Mouse (Mus musculus) kidney, postnatal 10 days (tissue): ENCODE results near the gene Sco1.
A peak's percentile ranks its signal among the peaks of the same experiment; 100 is the strongest.

Source experiments
- DNase-seq: peaks from one replicate; pipeline ENCODE4 v3.0.0; 2021; ENCODE audit warnings: mixed read lengths

The Sco1 gene

GRCm38 (mm10) chr11:67044959-67045358 is 7.5 kb upstream of the Sco1 start:
- no peak for DNase-seq

DNA sequence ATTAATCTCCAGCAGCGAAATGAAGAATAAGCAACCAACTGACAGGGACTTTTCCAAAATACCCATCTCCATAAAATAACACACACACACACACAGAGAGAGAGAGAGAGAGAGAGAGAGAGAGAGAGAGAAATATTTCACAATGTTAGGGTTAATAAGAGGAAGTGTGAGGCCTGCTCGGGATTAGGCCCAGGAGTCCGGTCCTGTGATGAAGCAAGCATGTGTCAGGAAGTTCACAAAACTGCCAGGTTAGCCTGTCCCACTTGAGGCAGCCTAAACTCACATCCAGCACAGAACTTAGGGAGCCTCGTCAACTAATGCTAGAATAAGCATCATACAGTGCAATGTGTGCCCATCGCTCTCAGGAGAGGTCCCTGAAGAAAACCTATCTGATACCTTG is 5.3 kb upstream of the Sco1 start:
- DNase-seq = no peak

DNA sequence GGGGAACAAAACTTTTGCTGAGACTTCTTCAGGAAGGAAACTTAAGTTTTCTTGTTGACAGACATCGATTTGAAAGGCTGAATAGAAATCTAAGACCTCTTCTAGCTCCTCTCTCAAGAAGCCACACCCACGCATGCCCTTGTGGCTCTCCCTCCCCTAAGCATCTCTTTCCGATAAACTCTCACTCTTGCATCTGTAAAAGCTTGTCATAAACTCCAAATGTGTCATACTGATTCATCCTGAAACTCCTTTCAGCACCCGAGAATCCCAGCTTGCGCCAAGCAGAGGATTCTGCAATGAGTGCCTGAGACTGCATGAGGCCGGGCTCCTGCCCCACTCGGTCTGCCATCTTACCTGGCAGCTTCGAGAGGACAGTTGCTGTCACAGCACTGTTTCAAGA is 4.0 kb upstream of the Sco1 start:
- DNase-seq = no peak

GRCm38 (mm10) chr11:67049256-67049655 is 3.2 kb upstream of the Sco1 start:
- no peak for DNase-seq

DNA sequence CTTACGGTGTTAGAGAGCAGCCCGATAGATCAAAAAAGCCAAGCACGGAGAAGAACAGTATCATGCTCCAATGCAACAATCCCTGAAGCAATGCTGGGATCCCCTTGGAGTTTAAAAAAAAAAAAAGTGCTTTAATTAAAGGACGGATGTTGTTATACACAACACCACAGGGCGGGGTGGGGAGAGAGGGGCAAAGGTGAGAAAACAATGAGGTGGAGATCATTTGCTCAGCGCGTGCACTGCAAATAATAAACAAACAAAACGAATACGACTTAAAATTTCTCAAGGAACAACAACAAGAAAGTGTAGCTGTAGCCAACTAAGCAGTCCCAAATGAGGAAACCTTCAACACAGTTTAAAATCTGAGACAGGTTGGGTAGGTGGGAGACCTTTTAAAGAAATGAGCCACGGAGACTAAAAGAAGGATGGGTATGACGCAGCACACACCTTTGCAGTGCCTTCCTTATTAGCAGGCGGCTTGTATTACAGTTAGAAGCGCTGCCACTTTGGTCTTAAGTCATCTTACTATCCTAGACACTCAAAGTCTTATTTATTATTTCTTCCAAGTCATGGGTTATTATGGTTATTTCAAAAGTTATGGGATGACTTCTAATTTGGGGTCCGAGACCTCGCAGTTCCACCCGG is 672 bp upstream of the Sco1 start:
- no peak for DNase-seq

DNA sequence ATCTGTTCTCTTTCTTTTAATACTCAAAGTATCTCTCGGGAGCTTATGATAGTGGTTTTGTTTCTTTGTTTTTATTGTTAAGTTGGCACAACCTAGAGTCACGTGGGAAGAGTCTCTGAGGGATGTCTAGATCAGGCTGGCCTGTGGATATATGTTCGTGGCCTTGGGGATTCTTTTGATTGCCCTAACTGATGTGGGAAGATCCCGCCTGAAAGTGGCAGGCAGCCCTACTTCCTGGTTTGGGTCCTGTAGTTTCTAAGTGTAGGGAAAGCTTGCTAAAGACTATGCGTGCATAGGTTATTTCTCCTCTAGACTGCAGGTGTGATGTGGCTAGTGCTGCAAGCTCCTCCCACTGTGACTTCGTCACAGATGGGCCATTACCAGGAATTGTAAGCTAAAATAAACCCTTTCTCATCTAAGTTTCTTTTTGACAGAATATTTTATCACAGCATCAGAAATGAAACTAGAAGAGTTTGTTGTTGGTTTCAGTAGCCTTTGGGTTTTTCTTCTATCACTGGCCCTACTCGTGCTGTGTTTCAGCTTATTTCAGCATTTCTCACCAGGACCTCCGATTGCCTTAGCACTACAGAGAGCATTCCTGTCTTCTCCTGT is 2.4 kb downstream of the Sco1 start:
- DNase-seq = no peak

- DNase-seq = no peak
Measured at GRCm38 (mm10) chr11:67061311-67061710, 8.8 kb downstream of the Sco1 start.

GRCm38 (mm10) chr11:67062726-67063125 is 10.3 kb downstream of the Sco1 start:
- DNase-seq = no peak

GRCm38 (mm10) chr11:67067741-67068140 is 15.3 kb downstream of the Sco1 start:
- no peak for DNase-seq

DNA sequence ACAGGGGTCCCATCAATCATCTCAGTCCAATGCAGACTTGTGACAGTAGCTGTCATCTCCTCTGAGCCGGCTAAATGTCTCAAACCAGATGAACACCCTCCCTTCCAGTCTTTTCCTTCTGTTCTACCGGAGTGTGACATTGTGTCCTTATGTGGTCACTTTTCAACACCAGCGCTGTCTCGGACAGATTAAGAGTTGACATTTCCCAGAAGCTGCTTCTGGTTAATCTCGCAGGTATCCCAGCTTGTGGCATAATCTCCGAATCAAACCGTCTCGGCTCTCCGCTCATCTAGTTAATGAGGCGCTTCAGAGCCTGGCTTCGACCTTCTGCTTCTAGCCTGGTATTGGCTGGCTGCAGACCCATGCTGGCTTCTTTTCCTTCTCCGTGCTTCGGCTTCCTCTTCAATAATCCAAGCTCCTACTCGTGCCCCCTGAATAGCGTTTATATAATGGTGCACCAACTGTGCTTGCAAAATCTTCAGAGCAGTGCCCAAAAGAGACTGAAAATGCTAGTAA is 20.2 kb downstream of the Sco1 start:
- DNase-seq = no peak

DNA sequence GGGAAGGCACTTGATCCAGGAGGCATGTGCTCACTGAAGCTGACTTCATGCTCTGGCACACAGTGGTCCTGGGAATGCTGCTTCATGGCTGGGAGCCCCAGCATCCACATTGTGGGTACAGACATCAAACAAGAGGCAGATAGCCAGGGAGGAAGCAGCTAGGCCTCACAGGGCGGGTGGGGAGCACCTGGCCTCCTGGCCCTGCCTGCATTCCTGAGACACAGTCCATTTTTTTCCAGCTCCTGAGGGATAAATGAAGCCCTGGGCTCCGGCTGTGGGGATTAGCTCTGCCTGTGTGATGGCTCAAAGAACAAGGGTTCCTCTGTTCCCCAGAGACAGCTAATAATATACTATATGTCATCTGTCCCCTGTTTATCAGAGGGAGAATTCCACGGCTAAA is 22.6 kb downstream of the Sco1 start:
- DNase-seq = no peak

DNA sequence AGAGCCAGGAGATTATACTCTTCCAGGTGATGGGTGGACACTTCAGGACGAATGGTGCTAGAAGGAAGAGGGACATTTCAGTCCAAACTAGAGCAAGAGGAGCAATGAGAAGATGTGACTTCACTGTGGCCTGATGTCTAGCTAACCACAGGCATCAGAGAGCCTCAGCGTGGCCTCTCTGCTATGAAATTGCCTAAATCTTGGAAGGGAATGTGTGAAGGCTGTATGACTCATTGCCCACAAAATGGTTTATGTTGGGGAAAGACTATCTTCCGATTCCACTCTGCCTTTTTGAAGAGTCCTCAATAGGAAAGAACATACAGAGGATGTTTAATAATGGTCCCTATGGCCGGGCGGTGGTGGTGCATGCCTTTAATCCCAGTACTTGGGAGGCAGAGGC is 24.3 kb downstream of the Sco1 start:
- no peak for DNase-seq

DNA sequence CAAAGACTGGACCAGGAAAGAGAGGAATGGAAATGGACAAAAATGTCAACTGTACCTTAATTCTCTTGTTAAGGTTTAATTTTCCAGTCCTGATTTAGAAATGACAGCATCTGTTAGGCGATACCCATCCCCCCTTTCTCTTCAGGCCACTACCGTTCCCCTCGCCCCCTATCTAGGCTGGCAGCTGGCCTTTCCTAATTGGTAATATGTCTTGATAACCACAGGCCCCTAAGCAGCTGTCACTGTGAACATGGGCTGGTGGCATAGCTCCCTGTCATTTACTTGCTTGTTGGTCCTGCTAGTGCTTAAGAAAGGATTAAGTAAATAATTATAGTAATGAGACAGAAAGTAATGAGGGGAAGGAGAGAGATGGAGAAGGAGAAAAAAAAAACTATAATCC is 25.0 kb downstream of the Sco1 start:
- no peak for DNase-seq

- no peak for DNase-seq
Measured at GRCm38 (mm10) chr11:67078000-67078399, 25.5 kb downstream of the Sco1 start, which contains the start of gene Myh3. Myh3 (plus strand) TSS chr11:67078300.

DNA sequence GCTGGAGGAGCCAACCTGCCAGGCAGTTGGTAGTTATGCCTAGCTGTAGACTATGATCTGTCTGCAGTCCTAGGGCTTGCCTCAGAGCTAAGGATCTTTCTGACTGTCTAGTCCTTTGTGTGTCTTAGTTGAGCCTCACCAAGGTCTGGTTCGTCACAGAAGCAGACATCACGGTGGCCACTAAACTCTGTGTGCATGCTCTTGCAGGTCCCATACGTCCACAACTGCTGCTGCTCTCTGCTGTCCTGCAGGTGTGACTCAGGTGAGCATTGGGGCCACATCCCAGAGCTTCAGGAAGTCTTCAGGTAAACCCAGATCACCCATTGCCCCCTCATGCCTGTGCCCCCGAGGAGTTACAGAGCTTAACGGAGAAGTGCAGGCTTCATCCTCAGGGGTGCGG is 26.4 kb downstream of the Sco1 start:
- DNase-seq = no peak

DNA sequence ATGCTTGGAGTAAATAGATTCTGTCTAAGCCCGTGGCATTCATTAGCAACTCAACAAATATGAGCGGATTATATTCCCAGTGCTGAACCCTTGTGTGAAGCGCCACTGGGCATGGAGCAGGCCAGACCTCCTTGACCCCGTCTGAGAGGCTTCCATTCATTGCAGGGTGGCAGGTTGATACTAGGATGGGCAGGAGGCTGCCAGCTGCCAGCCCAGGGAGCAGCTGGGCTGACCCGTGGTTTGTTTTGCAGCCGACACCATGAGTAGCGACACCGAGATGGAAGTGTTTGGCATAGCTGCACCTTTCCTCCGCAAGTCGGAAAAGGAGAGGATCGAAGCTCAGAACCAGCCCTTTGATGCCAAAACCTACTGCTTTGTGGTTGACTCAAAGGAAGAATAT is 27.3 kb downstream of the Sco1 start:
- DNase-seq = no peak

DNA sequence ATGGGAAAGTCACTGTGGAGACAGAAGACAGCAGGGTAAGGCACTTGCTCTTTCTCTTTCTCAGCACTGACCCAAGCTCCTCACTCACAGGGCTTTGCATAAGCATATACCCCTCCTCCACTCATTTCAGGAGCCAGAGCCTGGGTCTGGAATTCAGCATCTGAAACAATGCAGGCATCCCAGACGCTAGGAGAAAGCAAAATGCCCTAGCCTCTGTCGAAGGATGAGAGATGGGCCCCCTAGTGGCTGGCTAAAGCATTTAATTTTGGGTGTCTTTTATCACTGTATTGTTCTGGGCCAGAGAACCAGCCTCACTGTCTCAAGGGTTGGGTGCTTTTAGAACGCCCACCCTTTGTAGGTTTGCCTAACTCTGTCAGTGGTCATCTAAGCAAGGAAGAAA is 27.7 kb downstream of the Sco1 start:
- DNase-seq = peak; percentile 72

DNA sequence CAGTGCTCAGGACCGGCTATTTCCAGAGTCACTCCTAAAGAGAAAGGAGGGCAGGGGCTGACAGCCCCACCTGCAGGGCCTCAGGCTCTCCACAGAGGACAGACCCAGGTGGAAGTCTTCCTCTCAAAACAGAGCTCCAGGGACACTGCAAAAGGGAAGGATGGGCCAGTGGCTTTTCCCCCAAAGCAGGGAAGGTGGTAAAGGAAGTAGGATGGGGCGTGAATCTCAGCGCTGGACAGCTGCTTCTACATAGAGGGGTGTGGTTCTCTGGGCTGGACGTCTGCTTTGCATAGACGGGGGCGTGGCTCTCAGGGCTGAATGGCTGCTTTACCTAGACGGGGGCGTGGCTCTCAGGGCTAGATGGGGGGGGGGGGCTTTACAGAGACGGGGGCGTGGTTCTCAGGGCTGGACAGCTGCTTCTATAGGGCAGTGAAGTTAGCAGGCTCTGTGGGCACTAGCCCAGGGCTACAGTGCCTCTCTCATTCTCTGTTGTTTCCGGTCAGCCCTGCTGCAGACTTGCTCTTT is 28.7 kb downstream of the Sco1 start:
- DNase-seq = peak; percentile 76

DNA sequence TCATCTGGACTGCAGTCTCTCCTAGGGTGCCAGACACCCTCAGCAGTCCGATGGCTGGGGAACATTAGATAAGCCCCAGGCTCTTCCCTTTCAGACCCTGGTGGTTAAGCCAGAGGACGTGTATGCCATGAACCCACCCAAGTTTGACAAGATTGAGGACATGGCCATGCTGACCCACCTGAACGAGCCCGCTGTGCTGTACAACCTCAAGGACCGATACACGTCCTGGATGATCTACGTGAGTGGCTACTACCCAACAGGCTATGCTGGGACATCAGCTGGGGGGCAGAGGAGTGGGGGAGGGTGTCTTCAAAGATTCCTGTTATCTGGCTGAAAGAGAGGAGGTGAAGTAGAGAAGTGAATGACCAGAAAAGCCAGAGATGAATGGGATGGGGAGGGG is 29.7 kb downstream of the Sco1 start:
- no peak for DNase-seq

DNA sequence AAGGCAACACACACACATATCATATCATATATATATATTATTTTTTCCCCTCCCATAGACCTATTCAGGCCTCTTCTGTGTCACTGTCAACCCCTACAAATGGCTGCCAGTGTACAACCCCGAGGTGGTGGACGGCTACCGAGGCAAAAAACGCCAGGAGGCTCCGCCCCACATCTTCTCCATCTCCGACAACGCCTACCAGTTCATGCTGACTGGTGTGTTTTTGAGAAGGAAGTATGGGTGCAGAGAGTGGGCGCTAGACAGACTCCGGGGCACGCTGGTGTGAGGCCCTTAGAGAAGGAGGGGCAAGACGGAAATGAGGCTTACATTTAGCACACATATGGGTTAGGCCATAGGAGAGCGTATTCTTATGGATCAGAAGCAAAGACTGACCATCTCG is 30.3 kb downstream of the Sco1 start:
- DNase-seq = no peak

DNA sequence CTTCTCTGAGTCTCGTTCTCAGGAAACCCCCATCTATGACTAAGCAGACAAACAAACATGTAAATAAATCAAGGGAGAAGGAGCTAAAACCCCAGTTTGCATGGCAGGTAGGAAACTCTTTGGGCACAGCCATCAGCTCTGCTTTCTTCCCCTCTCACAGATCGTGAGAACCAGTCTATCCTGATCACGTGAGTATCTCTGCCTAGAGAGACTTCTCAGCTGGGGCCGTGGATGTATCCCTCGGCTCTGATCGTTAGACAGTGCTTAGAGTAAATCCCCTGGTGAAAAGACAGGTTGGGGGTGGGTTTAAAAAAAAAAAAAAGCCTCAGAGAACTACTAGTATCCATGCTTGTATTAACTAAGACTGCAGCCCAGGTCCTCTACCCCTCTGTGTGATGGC is 30.8 kb downstream of the Sco1 start:
- DNase-seq = no peak

DNA sequence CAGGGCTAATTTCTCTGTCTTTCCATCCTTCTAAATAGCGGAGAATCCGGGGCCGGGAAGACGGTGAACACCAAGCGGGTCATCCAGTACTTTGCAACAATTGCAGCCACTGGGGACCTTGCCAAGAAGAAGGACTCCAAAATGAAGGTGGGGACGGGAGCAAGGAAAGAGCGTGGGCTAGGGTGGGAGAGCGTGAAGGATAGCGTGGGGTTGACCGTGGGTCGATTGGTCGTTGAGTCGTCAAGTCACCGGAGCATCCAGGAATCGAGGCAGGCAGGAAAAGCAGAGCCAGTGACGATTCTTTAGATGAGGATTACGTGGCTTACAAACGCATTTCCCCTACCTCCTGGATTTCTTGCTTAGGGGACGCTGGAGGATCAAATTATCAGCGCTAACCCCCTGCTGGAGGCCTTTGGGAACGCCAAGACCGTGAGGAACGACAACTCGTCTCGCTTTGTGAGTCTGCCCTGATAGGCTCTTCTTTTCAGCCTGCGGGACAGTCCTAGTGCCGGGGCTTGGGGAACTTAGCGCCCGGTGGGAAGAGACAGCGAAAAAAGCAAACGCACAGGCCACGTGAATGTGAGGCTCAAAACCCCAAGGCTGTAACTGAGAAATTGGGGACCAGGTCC is 31.4 kb downstream of the Sco1 start:
- no peak for DNase-seq

DNA sequence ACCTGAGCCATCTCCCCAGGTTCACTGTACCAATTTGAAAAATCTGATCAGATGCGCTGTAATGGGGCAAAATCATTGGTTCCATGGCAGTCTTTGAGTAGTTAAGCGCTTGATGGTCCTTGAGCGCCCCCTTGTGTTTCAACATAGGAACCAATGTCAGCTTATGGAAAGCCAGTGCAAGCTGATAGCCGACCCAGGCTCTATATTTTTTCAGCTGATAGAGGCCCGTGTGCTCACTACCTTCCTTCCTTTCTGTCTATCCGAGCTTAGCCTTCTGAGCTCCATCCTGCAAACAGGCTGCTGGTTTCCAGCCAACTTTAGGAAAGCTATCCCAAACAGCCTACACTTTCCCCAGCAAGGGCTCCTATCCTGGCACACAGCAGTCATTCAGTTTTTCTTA is 33.0 kb downstream of the Sco1 start:
- DNase-seq = peak; percentile 81
